Mouse (Mus musculus) cerebellum, adult 11 months (tissue): ENCODE data around the gene Fndc3b.

ENCODE experiments used
- DNase-seq: peaks from one replicate; pipeline ENCODE4 v3.0.0; 2022

Gene Fndc3b

DNA sequence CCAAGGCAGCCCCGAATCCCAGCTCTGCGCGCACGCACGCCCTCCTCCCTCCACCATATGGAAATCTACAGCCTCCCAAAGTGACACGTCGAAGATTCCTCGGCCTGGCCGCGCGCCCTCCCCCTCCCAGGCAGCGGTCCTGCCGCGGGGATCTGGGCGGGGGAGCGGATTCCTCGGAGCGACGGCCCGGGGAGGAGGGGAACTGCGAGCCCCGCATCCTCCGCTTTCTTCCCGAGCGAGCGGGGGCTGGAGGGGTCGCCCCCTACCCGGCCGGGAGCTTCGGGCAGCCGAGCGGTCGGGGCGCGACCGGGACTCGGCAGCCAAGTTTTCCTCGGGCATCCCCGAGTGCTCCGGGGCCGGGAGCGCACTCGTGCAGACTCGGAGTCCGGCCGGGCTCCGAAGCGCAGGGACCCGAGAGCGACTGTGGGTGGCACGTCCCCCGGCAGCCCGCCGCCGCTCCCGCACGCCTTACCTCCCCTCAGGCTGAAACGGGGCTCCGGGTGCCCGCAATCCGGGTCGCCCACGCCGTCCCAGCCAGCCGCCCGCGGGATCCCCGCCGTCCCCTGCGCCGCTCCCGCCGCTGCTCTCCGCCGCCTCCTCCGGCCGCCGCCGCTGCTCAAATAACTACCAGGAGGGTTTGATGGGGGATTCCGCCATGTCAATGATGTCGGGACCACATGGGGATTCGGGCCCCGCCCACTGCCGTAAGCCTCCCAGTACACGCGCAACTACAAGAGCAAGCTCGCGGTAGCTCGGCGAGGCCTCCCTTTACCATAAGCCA lies at the start of gene Fndc3b:
Gene Fndc3b (minus strand): TSS at position 660 of the 781 bp plus-strand sequence.
- DNase-seq: peak; percentile 76

DNA sequence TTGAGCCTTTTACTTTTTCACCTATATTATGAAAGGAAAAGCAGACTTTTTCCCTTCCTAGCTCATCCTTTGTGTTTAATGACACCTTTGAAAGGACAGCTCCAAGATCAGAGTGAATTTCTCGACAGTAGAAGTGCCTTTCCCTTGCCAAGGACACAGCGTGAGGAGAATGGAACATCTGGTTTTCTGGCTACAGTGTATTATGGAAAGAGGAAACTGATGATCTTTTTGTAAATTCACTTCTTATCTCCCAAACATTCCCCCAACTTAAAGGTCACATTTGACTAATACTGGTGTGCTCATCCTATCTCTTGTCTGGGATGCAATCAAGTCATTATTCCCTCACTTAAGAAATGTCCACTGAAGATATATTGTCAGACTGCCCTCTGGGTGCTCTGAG lies 49.2 kb upstream of the Fndc3b start:
- DNase-seq: no peak

DNA sequence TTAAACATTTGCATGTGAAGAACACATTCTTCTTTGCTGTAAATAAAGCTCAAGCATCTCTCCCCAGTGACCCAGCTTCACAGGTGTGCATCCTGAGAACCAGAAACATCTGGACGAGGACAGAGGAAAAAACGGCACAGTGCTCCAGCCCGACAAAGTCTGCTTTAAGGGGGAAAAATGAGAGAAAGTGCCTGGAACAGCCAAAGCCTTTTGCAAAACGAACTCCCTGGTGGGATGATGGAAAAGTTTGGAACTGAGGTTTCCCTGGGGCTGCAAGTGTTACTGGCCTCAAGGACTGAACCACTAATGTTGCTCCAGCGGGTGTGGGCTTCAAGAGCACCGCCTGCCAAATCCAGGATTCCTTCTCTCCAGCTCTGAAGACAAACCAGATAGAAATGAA lies 47.9 kb upstream of the Fndc3b start:
- DNase-seq: no peak

DNA sequence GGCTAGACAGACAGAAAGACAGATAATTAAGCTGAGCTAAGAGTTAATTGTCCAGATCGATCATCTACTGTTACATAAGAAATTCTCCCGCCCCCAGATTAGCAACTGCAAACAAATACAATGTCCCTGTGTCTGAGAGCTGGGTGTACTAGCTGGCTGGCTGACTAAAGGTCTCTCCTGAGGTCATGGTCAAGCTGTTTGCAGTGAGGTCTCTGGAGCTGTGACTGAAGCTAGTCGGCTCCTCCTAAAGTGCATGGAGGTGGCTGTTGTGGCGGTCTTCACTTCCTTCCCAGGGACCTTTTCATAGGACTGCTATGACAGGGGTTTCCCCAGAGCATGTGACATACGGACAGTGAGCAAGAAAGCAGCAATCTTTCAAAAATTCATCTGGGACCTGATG lies 40.5 kb upstream of the Fndc3b start:
- DNase-seq: no peak

DNA sequence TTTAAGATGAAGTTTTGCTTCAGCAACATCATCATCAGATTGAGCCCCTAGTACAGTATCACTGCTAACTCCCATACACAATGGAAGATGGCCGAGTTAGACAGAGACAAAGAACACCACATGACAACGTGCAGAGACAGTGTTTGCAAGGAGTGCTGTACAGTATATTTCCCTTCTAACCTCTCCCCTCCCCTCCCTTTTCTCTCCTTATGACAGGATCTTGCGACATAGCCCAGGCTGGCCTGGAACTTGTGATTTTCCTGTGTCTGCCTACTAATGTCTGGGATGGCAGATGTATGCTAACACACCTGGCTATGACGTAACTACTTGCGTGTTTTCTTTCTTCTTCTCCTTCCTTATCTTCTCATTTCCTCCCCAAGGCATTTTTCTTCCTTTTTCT lies 40.0 kb upstream of the Fndc3b start:
- no peak for DNase-seq

DNA sequence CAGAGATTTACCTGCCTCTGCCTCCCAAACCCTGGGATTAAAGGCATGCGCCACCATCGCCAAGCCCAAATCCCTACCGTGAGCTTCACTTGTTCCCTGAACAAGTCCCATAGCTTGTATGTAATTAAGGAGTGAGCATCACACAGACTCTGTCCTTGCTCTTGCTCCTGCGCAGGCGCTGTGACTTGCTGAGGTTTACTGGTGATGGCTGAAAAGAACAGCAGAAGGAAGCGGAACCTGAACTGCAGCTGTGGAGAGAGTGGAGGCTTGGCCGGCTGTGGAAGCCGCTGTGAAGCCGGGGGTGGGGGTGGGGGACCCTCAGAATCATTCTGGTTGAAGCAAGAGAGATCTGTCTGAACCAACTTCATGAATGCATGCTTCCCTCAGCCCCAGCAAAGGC lies 34.5 kb upstream of the Fndc3b start:
- no peak for DNase-seq

DNA sequence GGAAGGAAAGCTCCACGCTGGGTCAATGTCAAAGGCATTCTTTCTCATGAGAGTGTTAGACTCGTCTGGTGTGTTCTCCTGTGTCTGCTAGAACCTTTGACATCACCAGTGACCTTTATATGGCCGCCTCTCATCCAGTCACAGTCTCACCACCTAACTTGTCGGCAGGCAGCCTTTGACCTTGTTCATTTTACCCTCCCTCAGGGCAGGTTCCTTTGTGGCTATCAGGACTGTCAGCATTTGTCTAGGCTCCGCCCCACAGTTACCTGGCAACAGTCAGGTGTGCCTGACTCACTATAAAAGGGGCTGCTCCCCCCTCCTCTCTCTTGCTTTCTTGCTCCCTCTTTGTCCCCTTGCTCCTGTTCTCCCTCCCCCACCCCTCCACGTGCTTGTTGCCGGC lies 33.6 kb upstream of the Fndc3b start:
- DNase-seq: no peak

DNA sequence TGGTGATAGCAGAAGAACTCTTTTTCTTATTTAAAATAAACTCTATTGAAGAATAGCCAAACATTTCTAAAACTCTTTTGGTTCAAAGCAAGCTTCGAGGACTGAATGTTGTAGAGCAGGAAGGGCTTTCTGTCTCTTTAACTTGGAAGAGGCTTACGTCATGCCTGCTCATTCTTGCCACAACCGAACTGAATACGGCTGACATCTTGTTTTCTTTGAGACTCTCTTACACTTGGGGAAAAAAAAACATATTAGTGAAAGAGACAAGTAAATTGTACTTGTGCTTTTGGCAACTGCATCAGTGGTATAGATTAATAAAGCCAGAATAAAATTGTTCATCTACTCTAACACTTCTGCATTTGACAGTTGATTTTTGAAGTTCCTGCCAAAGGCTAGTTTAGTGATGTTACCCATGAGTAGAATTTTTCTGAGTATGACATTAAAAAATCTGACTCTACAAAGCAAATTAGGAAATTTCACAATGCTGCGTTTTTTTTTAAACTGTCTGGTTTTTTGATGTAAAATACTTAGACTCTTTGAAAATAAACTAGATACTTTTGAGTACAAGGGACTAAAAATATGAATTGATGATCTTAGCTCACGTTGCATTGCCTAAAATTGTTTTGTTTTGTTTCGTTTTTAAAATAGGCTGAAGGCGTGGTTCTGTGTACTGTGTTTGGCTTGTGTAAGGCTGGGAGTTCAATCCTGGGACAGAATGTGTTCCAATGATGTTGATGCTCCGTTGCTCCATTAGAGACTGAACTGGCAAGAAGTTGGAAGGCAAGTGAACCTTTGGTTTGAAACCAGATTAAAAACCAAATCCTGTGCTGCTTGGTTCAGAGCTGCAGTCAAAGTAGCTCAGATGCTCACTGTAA lies 32.4 kb upstream of the Fndc3b start:
- no peak for DNase-seq

DNA sequence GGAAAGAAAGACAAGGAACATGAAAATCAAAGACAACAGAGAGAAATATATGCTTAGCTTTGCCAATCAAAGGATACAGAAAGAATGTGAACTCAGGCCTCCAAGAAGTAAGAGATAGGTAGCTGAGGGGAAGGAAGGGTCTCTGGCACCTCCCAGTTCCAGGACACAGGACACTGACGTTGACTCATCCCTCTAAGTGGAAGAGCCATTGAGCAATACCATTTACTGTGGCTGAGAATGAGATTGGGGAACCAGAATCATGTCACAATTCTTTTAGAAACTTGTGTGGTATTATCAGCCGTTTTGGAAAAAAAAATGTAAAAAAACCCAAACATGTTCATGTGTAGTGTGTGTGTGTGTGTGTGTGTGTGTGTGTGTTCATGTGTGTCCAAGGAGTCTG lies 31.0 kb upstream of the Fndc3b start:
- DNase-seq: no peak

DNA sequence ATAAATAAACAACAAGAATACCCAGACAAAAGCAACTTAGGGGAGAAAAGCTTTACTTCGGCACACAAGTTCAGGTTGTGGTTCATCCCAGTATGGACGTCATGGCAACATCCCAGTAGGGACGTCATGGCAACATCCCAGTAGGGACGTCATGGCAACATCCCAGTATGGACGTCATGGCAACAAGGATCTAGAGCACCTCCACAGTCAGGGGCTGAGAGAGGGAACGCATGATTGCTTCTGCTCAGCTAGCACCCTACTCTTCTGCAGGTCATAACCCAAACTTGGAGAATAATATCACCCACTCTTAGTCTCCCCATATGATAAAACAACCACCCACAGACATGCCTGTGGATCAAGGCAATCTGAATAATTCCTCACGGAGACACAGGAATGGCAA lies 29.0 kb upstream of the Fndc3b start:
- DNase-seq: no peak

DNA sequence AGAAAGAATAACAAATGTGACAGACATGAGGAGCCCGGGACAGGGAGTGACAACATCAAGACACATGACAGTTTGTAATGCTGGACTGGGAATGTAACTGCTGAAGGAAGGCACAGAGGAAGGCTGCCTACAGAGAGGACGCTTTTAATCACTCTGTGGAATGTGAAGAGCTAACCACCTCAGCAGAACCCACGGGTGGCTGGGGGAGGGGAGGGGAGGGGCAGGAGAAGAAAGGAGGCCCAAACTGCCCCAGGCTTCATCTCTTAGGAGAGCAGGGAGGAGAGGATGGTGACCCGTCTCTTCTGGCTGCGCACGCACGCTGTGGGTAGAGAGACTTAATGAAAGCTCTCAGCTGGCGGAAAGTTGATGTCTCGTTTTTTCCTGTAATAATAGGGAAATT lies 25.1 kb upstream of the Fndc3b start:
- no peak for DNase-seq

DNA sequence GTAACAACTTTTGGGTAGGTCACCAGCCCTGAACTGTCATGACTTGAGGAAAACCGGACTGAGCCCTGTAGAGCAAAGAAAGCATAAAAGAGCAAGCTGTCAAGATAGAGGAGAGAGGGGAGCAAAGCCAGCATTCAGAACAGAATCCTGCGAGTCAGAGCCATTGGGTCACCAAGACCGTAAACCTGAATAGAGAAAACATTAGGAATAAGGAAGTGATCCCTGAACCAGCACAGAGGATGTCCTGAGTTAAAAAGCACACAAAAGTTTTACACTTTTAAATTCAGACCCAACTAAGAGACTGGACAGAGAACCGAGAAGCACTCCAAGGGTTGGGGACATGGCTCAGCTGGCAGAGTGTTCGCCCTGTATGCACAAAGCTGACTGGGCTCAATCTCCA lies 24.0 kb upstream of the Fndc3b start:
- DNase-seq: no peak

DNA sequence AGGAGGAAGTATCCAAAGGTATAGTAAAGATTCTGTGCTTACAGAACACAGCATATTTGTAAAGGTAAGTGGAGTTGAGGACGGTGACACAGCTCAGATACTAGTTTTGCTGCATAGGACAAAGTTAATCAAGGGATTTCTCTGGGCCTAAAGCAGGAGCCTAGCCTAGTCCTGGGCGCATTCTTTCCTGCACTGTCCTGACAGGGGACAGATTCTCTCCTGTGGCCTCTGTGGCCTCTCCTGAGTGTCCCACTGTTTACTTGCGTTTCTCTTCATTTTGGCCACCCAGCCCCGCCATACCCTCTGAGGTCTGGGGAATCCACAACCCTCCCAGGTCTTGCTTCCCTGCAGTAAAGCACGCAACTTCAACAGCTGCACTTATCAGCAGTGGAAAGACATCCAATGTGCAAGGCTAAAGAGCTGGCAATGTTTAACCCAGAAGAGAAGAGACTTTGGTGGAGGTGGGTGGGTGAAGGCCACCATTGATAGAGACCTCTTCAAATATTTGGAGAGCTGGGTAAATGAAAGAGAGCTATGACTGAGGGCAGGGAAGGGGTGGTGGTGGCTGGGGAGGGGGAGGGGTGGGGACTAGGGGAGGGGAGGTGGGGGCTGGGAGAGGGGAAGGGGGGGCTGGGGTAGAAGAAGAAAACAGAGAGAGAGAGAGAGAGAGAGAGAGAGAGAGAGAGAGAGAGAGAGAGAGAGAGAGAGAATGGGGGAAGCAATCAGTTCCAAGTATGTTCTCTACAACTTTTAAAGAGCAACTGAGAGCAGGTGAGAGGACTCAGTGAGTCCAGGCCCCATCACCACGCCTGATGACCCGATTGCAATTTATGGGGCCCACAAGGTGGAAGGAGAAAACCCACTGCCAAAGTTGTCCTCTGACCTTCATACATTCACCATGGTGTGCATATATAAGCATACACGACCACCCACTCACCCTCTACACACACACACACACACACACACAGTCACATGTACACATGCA lies 18.0 kb upstream of the Fndc3b start:
- DNase-seq: no peak

DNA sequence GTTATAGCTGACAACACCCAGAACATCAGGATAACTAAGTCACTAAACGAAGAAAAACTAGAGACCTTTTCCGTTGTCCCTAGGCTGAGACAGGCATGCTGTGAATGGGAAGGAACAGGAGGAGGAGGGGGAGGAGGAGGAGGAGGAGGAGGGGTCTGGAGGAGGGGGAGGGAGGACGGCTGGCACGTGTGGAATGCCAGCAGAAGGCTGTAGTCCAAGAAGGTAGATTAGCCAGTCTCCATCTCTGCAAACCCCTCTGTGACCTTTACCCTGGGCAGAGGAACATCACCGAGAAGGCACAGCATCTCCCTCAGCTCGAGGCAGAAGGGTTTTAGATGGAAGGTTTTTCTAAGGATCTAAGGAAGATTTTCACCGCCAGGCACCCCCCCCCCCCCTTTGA lies 17.1 kb upstream of the Fndc3b start:
- DNase-seq: no peak

DNA sequence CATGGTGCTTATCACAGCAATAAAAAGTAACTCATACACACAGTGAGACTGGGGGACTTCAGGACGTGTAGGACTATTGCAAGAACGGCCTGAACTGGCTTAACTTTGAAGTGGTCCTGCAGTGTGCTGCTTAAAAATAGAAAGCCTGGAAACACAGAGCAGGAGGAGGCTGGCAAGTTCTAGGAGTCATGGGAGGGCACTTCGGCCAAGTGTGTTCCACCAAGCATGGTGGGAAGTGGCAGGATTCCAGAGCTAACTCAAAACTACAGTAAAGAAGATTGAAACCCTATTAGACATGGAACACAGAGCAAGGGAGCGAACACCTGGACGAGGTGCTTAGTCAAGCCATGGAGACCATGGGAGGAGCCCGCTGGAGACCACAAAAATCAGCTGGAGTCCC lies 14.6 kb upstream of the Fndc3b start:
- DNase-seq: no peak

DNA sequence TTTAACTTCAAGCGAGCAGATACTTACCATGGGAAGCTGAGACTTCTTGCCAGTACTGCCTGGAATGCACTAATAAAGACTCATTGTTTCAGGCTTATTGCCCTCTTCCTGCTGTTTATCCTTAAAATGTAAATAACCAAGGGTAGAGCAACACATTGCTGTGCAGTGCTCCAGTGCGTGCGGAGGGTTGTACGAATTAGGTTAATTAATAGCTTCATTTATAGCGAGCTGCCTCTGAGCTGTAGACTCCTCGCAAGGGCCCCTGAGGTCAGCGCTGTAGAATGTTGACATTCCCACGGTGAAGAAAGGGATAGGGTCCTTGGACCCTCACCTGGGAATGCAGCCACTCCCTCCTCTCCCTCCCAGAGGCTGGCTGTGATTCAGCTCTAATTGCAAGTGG lies 13.1 kb upstream of the Fndc3b start:
- DNase-seq: no peak

DNA sequence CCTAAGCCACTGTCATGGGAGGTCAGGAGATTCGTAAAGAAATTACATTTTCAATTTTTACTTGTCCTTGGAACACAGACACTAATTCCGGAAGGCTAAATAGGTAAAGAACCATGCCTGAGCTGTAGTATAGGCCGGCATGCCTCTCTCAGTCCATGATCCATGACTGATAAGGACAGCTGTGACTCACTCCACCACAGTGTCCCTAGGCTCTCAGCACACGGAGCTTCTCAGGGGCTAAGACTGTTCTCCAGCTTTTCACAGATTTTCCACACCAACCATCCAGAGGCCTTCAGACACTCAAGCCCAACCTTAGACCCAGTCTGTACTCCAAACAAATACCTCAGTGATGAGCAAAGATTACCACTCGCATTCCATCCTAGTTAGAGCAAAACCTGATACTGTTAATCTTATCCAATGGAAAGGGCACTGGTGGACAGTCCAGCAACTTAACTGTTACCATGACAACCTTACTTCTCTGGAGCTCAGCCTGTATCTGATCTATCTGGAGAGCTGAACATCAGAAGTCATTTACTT lies 7.8 kb upstream of the Fndc3b start:
- DNase-seq: no peak

DNA sequence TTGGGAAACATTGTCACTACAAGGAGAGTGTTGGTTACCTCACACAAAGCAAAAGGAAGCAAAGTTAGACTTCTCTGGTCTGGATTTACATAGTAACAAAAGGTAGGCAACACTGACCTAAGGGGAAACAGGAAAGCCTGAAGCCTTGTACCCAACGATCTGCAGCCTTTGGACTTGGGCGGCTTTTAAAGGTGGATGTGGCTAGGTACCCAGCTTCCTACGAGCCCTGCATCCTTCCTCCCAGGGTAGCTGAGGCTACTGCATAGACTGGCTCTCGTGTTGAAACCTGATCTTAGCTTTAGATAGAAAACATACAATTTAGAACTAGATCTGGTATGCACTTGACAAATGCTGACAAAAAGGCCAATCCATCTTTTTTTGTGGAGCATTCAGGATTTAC lies 2.9 kb upstream of the Fndc3b start:
- no peak for DNase-seq

DNA sequence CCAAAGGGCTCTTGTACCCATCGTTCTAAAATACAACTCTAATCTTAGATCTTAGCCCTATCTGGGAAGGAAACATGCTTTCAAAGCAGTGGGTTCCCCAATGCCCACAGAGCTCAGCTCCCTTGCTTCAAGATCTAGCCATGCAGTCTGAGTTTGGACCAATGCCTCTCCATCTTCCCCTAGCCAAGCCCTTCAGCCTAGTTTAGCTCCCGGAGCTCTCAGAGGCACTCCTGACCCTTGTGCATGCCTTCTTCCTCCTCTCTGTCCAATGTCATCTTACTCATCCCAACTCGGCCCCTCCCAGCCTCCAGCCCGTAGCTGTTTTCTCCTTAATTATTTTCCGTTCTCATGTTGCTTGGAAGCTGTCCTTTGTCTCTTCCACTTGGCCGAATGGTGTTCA lies 1.3 kb upstream of the Fndc3b start:
- DNase-seq: no peak

DNA sequence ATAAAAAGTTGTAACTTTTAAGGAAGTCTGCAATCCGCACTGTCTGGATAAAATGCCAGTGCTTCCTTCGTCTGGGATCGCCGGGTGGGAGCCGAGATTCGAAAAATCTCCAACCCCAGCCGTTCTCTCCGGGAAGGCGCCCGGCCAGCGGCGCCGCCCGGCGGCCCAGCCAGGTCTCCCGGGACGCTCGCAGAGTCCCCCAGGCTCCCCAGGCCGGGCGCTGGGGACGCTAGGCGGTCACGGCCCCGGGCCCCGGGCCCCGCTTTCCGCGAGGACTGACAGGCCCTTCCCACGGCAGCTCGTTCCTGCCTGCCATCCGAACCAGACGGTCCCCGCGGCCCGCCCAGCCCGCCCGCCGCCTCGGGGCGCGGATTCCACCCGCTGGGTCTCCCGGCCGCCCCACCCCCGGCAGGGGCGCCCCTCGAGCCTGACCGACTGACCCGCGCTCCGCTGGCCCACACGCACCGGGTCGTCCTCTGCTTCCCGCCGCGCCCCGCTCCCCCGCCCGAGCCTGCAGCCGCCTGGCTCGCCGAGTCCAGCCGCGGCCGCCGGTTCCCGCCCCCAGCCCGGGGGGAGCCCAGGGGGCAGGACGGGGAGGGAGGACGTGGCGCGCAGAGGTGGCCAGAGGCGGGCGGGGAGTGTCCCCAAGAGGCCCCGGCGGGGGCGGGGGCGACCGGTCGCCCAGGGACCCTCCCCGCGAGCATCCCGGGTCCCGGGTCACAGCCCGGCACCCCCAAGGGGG lies 1.0 kb downstream of the Fndc3b start:
- DNase-seq: peak; percentile 27

DNA sequence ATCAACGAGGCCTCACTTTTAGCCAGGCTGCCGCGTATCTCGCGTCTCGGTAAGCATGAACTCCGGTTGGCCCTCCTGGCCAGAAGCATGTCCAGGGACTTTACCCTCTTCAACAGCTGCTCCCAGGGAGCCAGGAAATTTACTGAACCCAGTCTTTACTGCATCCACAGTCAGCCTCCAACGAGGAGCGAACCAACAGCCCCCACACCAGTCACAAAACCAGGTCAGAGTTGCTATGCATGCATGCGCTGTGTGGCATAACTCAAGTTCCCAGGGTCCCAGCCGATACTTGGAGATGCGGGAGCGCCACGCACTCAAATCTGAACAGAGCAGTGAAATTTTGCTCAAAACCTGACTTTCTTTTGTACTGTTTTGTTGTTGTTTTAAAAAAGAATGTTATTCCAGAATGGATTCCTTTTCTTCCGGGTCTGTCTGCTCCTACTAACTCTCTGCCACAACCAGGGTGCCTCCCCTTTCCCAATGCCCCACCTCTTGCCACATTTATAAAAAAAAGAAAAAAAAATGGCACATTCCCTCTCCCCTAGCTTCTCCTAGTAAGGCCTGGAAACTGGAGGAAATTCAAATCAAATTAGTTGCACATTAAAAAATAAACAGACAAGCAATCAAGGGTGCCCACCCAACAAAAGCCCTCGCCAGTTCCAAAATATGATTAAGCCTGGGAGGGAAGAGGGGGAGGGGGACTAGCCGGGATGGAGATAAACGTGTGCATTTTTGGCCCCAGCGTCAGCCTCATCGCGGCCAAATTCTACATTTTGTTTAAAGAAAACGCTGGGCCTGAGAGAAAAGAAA lies 1.8 kb downstream of the Fndc3b start:
- no peak for DNase-seq
